Mouse (Mus musculus) kidney, embryonic 16.5 days (tissue): Measurements from ENCODE around the gene Abca13. TPM values are rescaled to one million over a fixed set of nuclear protein-coding genes. Genes with fewer than 3 reads are reported as not detected.
"Not testable (repeated sequence)": the region's sequence is repeated elsewhere in the genome, so short reads cannot be mapped to it uniquely, and the experiment has no call there.

Experiments
- ATAC-seq: fragments of 200-750 bp; cut with Nextera tagmentation; 2 replicates; pipeline ENCODE4 v1.8.0; 2017; ENCODE audit warnings: moderate TSS enrichment; ENCODE audit not compliant: low FRiP score, low TSS enrichment
- H3K27ac ChIP-seq: fragments of 300-500 bp; sonication (generic); 2 replicates; pipeline ENCODE4 v1.5.1; 2014; ENCODE audit warnings: low read length
- H3K27me3 ChIP-seq: fragments of 300-500 bp; sonication (generic); 2 replicates; pipeline ENCODE4 v1.6.1; 2014; ENCODE audit warnings: low read length, control low read depth, mixed read lengths; ENCODE audit not compliant: insufficient read depth
- H3K36me3 ChIP-seq: fragments of 300-500 bp; sonication (generic); 2 replicates; pipeline ENCODE4 v1.6.1; 2014; ENCODE audit warnings: low read length, control low read depth, mixed read lengths; ENCODE audit not compliant: insufficient read depth
- H3K4me1 ChIP-seq: fragments of 300-500 bp; sonication (generic); 2 replicates; pipeline ENCODE4 v1.6.1; 2014; ENCODE audit warnings: low read length, control low read depth, mixed read lengths; ENCODE audit not compliant: insufficient read depth
- H3K4me2 ChIP-seq: fragments of 300-500 bp; sonication (generic); replicated peaks from 2 replicates; pipeline ENCODE4 v1.6.1; 2014; ENCODE audit warnings: low read depth, low read length
- H3K4me3 ChIP-seq: fragments of 300-500 bp; sonication (generic); 2 replicates; pipeline ENCODE4 v1.5.1; 2014; ENCODE audit warnings: mild to moderate bottlenecking, low read length
- H3K9ac ChIP-seq: fragments of 300-500 bp; sonication (generic); replicated peaks from 2 replicates; pipeline ENCODE4 v1.6.1; 2014; ENCODE audit warnings: low read length
- H3K9me3 ChIP-seq: fragments of 300-500 bp; sonication (generic); 2 replicates; pipeline ENCODE4 v1.6.1; 2016; ENCODE audit warnings: low read length, control low read depth
- WGBS: fragments of 180-500 bp; shearing (Covaris S2); extraction: QIAGEN DNeasy Blood & Tissue Kit; methylation state at CpG from one replicate; pipeline ENCODE4 v1.1.7; 2014; 5-methylcytosine and 5-hydroxymethylcytosine counted together
- polyA plus RNA-seq: library from polyadenylated mRNA; unstranded; fragments of >200 nt; fragmentation: Nextera tagmentation; extraction: Ambion mirVana; gene quantifications from 2 replicates; pipeline ENCODE4 v1.2.1, GENCODE M21; 2015

The Abca13 gene
- polyA plus RNA-seq, 1 experiment from 2014 or later, result 0.36 TPM

GRCm38 (mm10) chr11:9347724-9348123 is 156.0 kb downstream of the Abca13 start:
- 47% methylated on average over 3 of the region's 3 CpGs for WGBS
- ATAC-seq, result no peak
- Histone ChIP-seq H3K27me3 (no peaks in the 10 kb centered on the region), H3K36me3 (no peaks in the 10 kb centered on the region), H3K9me3 (no peaks in the 10 kb centered on the region), H3K27ac (no peak overlapping the region), H3K4me1 (no peaks in the 10 kb centered on the region), H3K9ac (no peak overlapping the region), H3K4me2 (no peak overlapping the region), H3K4me3 (no peak overlapping the region)

DNA sequence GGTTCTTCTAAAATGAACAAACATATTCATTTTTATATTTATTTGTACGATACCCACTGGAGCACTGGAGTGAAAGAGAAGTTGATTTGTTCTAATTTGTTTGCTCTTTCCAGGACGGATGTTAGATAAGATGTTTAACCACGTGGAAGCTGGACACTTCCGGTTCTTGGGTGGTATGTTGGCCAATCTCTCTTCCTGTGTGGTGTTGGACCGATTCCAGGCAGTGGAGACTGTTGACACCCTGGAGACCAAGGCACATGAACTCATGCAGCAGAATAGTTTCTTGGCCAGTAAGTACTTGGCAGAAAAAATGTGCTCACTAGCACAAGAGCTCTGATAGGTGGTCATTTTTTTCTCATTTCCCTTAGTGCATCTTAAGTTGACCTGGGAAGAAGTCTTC is 181.4 kb downstream of the Abca13 start:
- no peak overlapping the region for H3K9ac ChIP-seq
- no peak overlapping the region for H3K4me3 ChIP-seq
- no peak overlapping the region for H3K4me2 ChIP-seq
- no peaks in the 10 kb centered on the region for H3K36me3 ChIP-seq
- H3K27ac ChIP-seq, result no peak overlapping the region
- WGBS, result 72% methylated on average over 5 of the region's 5 CpGs
- H3K27me3 ChIP-seq, result no peaks in the 10 kb centered on the region
- no peak for ATAC-seq
- H3K9me3 ChIP-seq, result no peaks in the 10 kb centered on the region
- no peaks in the 10 kb centered on the region for H3K4me1 ChIP-seq

- not testable (repeated sequence) for H3K27me3 ChIP-seq, H3K9ac ChIP-seq, H3K36me3 ChIP-seq, ATAC-seq, H3K27ac ChIP-seq, H3K4me3 ChIP-seq, H3K9me3 ChIP-seq, H3K4me1 ChIP-seq, H3K4me2 ChIP-seq
- WGBS, result 76% methylated on average over 5 of the region's 5 CpGs
These were observed 182.7 kb downstream of the Abca13 start for GRCm38 (mm10) chr11:9374426-9374825.

DNA sequence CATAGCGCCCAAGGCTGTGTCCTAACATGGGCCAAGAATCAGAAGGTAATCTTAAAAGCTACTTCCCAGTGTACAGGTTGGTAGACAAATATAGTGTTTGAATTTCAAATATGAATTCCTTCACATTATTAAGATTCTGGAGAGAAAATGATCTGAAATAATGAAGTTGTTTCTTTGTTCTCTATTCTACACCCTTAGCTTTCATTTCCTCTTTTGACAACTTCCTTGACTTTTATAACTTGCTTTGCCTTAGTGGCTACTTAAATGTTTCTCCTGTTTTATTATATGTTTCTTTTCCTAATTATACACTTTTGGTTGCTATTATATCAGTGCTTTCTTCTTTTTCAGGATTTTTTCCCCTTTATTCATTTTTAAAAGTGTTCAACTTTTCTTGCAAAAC is 196.8 kb downstream of the Abca13 start:
- no peak overlapping the region for H3K9ac ChIP-seq
- H3K4me1 ChIP-seq, result no peaks in the 10 kb centered on the region
- H3K4me3 ChIP-seq, result no peak overlapping the region
- H3K27ac ChIP-seq, result no peak overlapping the region
- WGBS, result 96% methylated on average over 1 of the region's 1 CpGs
- no peaks in the 10 kb centered on the region for H3K36me3 ChIP-seq
- H3K4me2 ChIP-seq, result no peak overlapping the region
- no peaks in the 10 kb centered on the region for H3K9me3 ChIP-seq
- ATAC-seq, result no peak
- H3K27me3 ChIP-seq, result no peaks in the 10 kb centered on the region

DNA sequence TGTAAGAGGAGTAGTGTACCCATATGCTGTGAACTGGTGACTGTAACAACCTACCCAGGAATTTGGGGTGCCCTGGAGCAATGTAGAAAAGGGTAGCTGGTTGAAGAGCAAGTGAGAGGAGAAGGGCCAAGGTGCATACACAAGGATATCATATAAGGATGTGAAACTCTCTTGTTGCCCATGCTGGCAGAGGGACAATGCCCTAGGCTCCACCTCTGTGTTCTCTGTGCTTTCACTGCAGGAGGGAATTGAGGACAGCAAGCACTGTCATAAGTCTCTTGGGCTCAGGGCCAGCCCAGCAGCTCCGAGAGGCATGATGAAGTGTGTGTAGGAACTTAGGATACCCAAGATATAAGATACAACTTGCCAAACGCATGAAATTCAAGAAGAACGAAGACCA is 225.2 kb downstream of the Abca13 start:
- H3K4me2 ChIP-seq, result no peak overlapping the region
- no peak overlapping the region for H3K27ac ChIP-seq
- no peaks in the 10 kb centered on the region for H3K36me3 ChIP-seq
- no peak for ATAC-seq
- no peaks in the 10 kb centered on the region for H3K27me3 ChIP-seq
- H3K9me3 ChIP-seq, result no peaks in the 10 kb centered on the region
- H3K9ac ChIP-seq, result no peak overlapping the region
- H3K4me3 ChIP-seq, result no peak overlapping the region
- H3K4me1 ChIP-seq, result no peaks in the 10 kb centered on the region
- 90% methylated on average over 3 of the region's 3 CpGs for WGBS

DNA sequence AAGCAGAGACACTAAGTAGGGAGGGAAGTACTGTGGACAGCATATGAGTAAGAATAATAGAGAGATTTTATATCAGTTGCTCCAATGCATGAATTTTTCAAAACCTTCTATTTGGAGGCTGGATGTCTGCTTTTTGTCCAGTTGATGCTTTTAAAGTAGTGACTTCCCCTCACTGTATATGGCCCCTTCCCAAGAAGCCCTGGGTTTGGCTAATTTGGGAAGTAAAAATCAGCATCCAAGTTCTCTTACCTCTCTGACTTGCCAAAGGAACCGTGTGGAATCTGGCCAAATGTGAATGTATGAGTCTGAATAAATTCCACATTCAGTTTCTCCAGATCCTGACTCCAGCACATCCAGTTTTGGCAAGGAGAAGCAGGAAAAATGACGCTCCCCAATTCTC is 228.5 kb downstream of the Abca13 start:
- 55% methylated on average over 2 of the region's 2 CpGs for WGBS
- H3K9ac ChIP-seq, result no peak overlapping the region
- no peak for ATAC-seq
- no peaks in the 10 kb centered on the region for H3K27me3 ChIP-seq
- H3K4me3 ChIP-seq, result no peak overlapping the region
- H3K36me3 ChIP-seq, result no peaks in the 10 kb centered on the region
- H3K4me2 ChIP-seq, result no peak overlapping the region
- no peak overlapping the region for H3K27ac ChIP-seq
- no peaks in the 10 kb centered on the region for H3K4me1 ChIP-seq
- H3K9me3 ChIP-seq, result no peaks in the 10 kb centered on the region

DNA sequence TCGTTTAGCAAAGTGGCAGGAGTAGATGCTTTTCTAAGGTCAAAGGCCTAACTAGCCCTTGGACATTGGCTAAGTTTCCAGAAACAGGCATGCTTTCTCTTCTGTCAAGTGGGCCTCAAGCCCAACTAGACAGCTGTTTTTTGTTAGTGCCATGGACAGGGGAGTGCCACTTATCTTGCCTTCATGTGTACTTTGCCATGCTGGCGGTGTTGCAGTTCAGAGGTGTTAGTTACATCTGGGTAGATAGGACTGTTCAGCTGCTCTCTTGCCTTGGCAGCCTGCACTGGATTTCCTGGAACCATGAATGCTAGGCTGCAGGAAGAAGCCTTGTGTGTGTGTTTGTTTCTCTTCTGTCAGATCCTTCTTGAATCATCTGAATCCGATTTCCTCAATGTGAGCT is 235.7 kb downstream of the Abca13 start:
- 53% methylated on average over 3 of the region's 3 CpGs for WGBS
- no peak overlapping the region for H3K9ac ChIP-seq
- no peaks in the 10 kb centered on the region for H3K9me3 ChIP-seq
- H3K36me3 ChIP-seq, result no peaks in the 10 kb centered on the region
- no peak overlapping the region for H3K4me2 ChIP-seq
- ATAC-seq, result no peak
- H3K27me3 ChIP-seq, result no peaks in the 10 kb centered on the region
- no peak overlapping the region for H3K4me3 ChIP-seq
- no peak overlapping the region for H3K27ac ChIP-seq
- H3K4me1 ChIP-seq, result no peaks in the 10 kb centered on the region

DNA sequence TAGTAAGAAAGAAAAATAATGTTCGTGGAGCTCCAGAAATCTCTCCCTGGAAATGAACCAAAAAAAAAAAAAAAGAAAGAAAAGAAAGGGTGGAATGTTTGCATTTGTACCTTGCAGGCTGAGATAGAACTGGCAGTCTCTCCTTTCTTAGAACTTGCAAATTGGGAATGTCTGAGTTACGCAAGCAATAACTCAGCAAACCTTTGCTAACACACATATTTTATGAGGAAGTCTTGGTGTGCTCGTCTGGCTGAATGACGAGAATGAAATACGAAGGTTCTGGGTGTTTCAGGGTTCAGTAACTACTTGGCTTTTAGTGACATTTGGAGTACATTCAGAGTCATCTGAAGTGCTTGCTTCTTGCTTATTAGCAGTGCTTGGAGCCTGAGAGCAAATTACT is 241.1 kb downstream of the Abca13 start:
- Histone ChIP-seq H3K36me3 (no peaks in the 10 kb centered on the region), H3K27me3 (no peaks in the 10 kb centered on the region), H3K9ac (no peak overlapping the region), H3K4me3 (no peak overlapping the region), H3K9me3 (no peaks in the 10 kb centered on the region), H3K4me1 (no peaks in the 10 kb centered on the region), H3K27ac (no peak overlapping the region), H3K4me2 (no peak overlapping the region)
- no peak for ATAC-seq
- 40% methylated on average over 5 of the region's 5 CpGs for WGBS

DNA sequence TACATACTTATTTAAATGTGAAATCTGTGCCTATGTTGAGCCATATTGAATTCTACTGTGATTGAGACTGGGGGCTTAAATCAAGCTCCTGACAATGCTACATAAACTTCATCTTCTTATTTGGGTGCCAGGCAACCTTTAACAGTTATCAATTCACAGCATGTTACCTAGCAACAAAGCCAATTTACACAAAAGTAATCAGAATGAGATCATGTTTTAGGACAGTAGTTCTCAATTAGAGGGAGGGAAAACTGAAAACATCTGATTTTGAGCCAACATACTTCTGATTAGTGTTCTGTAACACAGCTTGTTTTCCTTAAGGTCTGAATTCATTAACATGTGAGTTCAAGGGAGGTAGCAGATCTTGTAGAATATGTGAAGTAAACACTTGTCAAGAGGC is 244.9 kb downstream of the Abca13 start:
- Histone ChIP-seq H3K4me3 (no peak overlapping the region), H3K36me3 (no peaks in the 10 kb centered on the region), H3K4me2 (no peak overlapping the region), H3K27me3 (no peaks in the 10 kb centered on the region), H3K9me3 (no peaks in the 10 kb centered on the region), H3K9ac (no peak overlapping the region), H3K27ac (no peak overlapping the region), H3K4me1 (no peaks in the 10 kb centered on the region)
- no peak for ATAC-seq

DNA sequence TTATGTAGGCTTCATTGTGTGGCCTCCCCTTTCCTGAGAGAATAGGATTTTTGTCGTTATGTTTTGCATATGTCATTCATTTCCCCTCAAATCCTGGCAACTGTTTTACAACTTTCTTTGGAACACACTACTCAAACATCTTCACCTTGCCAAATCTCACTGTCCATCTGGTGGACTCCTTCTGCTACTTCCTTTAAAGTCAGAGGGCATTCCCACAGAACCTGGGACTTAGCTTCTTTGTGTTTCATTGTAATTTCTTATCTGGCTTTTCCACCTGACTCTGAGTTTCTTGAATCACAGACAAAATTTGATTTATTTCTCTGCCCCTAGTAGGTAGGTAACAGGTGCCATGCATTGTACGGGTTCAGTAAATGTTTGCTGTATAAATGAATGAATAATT is 248.0 kb downstream of the Abca13 start:
- WGBS, result 80% methylated on average over 2 of the region's 2 CpGs
- H3K9me3 ChIP-seq, result no peaks in the 10 kb centered on the region
- ATAC-seq, result no peak
- H3K4me2 ChIP-seq, result no peak overlapping the region
- no peak overlapping the region for H3K27ac ChIP-seq
- no peak overlapping the region for H3K4me3 ChIP-seq
- H3K4me1 ChIP-seq, result no peaks in the 10 kb centered on the region
- no peak overlapping the region for H3K9ac ChIP-seq
- H3K36me3 ChIP-seq, result no peaks in the 10 kb centered on the region
- no peaks in the 10 kb centered on the region for H3K27me3 ChIP-seq

GRCm38 (mm10) chr11:9441192-9441591 is 249.4 kb downstream of the Abca13 start:
- ATAC-seq, result no peak
- 56% methylated on average over 4 of the region's 4 CpGs for WGBS
- Histone ChIP-seq H3K27ac (no peak overlapping the region), H3K4me1 (no peaks in the 10 kb centered on the region), H3K9ac (no peak overlapping the region), H3K4me3 (no peak overlapping the region), H3K4me2 (no peak overlapping the region), H3K36me3 (no peaks in the 10 kb centered on the region), H3K9me3 (no peaks in the 10 kb centered on the region), H3K27me3 (no peaks in the 10 kb centered on the region)
